Mouse (Mus musculus): ENCODE data around the gene Rab6a. TPM values are rescaled to one million over a fixed set of nuclear protein-coding genes. Genes with fewer than 3 reads are reported as not detected.

Rab6a gene
- total and polyA plus RNA-seq, 3 experiments = 18.8 to 97.7 (median 89.2) TPM

DNA sequence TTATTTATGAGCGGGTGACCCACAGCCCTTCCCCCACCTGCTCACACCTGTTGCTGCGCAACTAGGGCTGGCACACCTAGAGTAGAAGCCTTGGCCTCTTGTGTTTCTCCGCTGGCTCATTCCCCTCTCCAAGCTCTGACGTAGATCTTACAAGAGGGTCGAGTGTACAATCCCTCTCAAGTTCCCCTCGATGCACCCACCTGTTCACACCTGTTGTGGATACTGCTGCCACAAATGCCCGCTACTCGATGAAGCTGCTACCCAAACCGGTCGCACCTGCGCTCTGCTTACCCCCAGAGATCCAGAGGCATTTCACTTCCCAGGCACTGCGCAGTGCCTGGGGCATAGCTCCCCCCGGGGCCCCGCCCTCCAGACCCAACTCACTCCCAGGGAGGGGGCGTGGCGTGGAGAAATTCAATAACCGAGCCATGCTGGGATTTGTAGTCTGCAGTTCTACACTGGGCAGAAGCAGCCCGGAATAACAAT is 50.9 kb downstream of the Rab6a start:
- H3K36me3 ChIP-seq (replicated peaks) = no peaks in the 10 kb centered on the region
- peaks cover 7% of the 10 kb centered on the region for H3K4me1 ChIP-seq (ENCODE audit: insufficient read depth, low read depth, low read length)
- TF ChIP-seq GATA1 (IDR thresholded peaks at IDR 0.05; ENCODE audit: borderline replicate concordance, low read length) = no peak
- no peak for TF ChIP-seq POLR2AphosphoS5 (IDR thresholded peaks at IDR 0.05; ENCODE audit: insufficient replicate concordance, low read depth, low read length)
- TF ChIP-seq TAL1 (conservative IDR thresholded peaks at IDR 0.05; ENCODE audit: low read depth, low read length) = no peak
- TF ChIP-seq GATA2 (IDR thresholded peaks at IDR 0.05; ENCODE audit: borderline replicate concordance, low read depth, low read length) = no peak
- no peak for TF ChIP-seq CTCF (IDR thresholded peaks at IDR 0.05; ENCODE audit: low read depth, low read length)
- DNase-seq (ENCODE audit: low spot score) (no peak), ATAC-seq (ENCODE audit: extremely low read depth, insufficient number of reproducible peaks, low FRiP score, poor library complexity, severe bottlenecking) (no peak)
- H3K9me3 ChIP-seq (replicated peaks) = no peaks in the 10 kb centered on the region
- no peak overlapping the region for H3K4me3 ChIP-seq (ENCODE audit: low read depth, low read length)
- peaks cover 54% of the 10 kb centered on the region for H3K27me3 ChIP-seq (ENCODE audit: insufficient read depth, low read length)

DNA sequence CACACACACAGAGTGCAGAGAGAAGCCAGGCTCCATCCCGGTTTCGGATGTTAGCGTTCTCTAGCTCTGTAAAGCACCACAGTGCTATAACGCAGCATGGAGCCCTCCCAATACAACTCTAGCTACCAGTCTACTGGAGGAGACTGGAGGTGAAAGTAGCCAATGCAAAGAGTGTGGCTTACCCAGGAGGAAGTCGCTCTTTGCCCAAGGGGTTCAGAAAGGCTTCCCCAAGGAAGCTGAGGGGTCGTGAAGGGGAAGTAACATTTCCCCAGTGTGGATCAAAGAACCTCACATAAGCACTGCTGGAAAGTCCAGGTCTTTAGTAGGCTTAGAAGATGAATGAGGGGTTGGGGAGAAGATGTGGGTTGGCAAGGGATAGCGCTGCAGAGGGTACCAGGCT is 54.1 kb downstream of the Rab6a start:
- Histone ChIP-seq H3K9me3 (replicated peaks) (no peaks in the 10 kb centered on the region), H3K4me3 (ENCODE audit: low read depth, low read length) (no peak overlapping the region), H3K27me3 (ENCODE audit: insufficient read depth, low read length) (peaks cover 46% of the 10 kb centered on the region), H3K36me3 (replicated peaks) (no peaks in the 10 kb centered on the region), H3K4me1 (ENCODE audit: insufficient read depth, low read depth, low read length) (peaks cover 18% of the 10 kb centered on the region)
- DNase-seq (ENCODE audit: low spot score) = no peak
- no peak for ATAC-seq (ENCODE audit: extremely low read depth, insufficient number of reproducible peaks, low FRiP score, poor library complexity, severe bottlenecking)
- no peak for TF ChIP-seq GATA1 (IDR thresholded peaks at IDR 0.05; ENCODE audit: borderline replicate concordance, low read length)
- no peak for TF ChIP-seq CTCF (IDR thresholded peaks at IDR 0.05; ENCODE audit: low read depth, low read length)
- no peak for TF ChIP-seq TAL1 (conservative IDR thresholded peaks at IDR 0.05; ENCODE audit: low read depth, low read length)
- no peak for TF ChIP-seq POLR2AphosphoS5 (IDR thresholded peaks at IDR 0.05; ENCODE audit: insufficient replicate concordance, low read depth, low read length)
- no peak for TF ChIP-seq GATA2 (IDR thresholded peaks at IDR 0.05; ENCODE audit: borderline replicate concordance, low read depth, low read length)

DNA sequence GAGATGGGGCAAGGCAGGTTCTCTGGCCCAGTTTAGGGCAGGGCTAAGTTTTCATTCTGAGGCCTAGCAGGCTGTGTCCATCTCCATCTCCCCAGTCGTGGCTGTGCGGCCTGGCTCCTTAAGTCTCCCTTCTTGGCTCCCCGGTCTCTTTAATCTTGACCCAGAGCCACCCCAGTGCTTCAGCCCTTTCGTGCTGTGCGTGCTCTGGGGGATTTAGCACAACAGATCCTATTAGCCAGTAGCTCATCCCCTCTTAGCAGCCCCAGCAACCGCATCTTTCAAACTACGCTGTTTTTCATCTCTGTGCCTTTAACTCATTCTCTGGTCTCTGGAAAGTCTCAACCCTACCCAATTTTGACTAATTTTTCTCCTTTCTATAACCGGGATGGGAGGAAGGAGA is 55.0 kb downstream of the Rab6a start, which contains the start of gene Plekhb1:
Plekhb1 (minus strand) TSS at position 184 of the 400 bp plus-strand sequence.
- Histone ChIP-seq H3K4me3 (ENCODE audit: low read depth, low read length) (no peak within 1 kb of the TSS), H3K27me3 (ENCODE audit: insufficient read depth, low read length) (peaks cover 39% of the 10 kb centered on the region), H3K4me1 (ENCODE audit: insufficient read depth, low read depth, low read length) (peaks cover 18% of the 10 kb centered on the region), H3K9me3 (replicated peaks) (no peaks in the 10 kb centered on the region), H3K36me3 (replicated peaks) (no peaks in the 10 kb centered on the region)
- no peak for TF ChIP-seq CTCF (IDR thresholded peaks at IDR 0.05; ENCODE audit: low read depth, low read length)
- no peak for TF ChIP-seq GATA2 (IDR thresholded peaks at IDR 0.05; ENCODE audit: borderline replicate concordance, low read depth, low read length)
- no peak for TF ChIP-seq TAL1 (conservative IDR thresholded peaks at IDR 0.05; ENCODE audit: low read depth, low read length)
- no peak for TF ChIP-seq POLR2AphosphoS5 (IDR thresholded peaks at IDR 0.05; ENCODE audit: insufficient replicate concordance, low read depth, low read length)
- TF ChIP-seq GATA1 (IDR thresholded peaks at IDR 0.05; ENCODE audit: borderline replicate concordance, low read length) = no peak
- ATAC-seq (ENCODE audit: extremely low read depth, insufficient number of reproducible peaks, low FRiP score, poor library complexity, severe bottlenecking) (no peak), DNase-seq (ENCODE audit: low spot score) (no peak)

DNA sequence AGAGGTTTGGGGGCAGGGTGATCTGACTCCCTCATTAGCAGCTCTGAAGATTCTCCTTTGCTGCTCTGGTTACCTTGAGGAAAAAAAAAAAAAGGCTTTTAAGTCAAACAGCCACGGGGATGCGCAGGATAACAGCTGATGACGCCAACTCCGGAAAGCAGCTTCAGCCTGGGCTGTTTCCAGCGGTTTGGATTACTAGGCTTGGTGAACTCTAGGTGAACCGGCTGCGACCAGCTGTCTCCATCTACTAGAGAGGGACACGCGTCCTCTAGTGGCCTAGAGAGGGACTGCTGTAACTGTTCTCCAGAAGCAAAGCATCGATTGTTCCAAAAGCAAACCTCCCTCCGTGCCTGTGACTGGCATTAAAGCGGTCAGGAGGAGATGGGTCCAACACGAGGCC is 56.0 kb downstream of the Rab6a start:
- no peak for ATAC-seq (ENCODE audit: extremely low read depth, insufficient number of reproducible peaks, low FRiP score, poor library complexity, severe bottlenecking)
- DNase-seq (ENCODE audit: low spot score) = peak; percentile 72
- Histone ChIP-seq H3K27me3 (ENCODE audit: insufficient read depth, low read length) (peaks cover 33% of the 10 kb centered on the region), H3K36me3 (replicated peaks) (no peaks in the 10 kb centered on the region), H3K4me3 (ENCODE audit: low read depth, low read length) (no peak overlapping the region), H3K9me3 (replicated peaks) (no peaks in the 10 kb centered on the region), H3K4me1 (ENCODE audit: insufficient read depth, low read depth, low read length) (peaks cover 22% of the 10 kb centered on the region)
- no peak for TF ChIP-seq TAL1 (conservative IDR thresholded peaks at IDR 0.05; ENCODE audit: low read depth, low read length)
- TF ChIP-seq CTCF (IDR thresholded peaks at IDR 0.05; ENCODE audit: low read depth, low read length) = peak; percentile 97
- no peak for TF ChIP-seq GATA2 (IDR thresholded peaks at IDR 0.05; ENCODE audit: borderline replicate concordance, low read depth, low read length)
- no peak for TF ChIP-seq POLR2AphosphoS5 (IDR thresholded peaks at IDR 0.05; ENCODE audit: insufficient replicate concordance, low read depth, low read length)

DNA sequence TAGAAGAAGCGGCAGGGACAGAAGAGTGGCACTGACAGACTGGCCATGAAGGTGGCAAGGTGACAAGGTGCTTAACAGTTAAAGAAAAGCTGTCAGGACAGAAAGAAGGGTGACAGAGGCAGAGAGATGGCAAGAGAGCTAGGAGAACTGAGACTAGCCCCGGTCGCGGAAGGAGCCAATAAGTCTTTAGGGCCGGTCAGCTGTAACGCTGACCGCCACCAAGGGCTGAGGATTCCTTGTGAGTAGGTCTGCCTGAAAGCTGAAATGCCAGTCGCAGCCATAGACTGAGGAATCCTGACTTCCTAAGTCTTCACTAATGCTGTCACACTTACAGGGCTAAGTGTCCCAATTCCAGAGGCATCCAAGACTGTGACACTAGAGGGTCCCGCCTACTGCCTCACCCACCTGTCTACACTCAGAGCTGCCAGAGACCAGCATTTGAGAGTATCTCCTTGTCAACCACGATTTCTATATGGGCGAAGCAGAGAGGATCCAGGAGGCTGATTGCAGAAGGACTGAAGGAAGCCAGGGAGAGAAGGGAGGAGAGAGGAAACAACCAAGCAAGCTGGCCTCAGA is 56.6 kb downstream of the Rab6a start:
- H3K4me1 ChIP-seq (ENCODE audit: insufficient read depth, low read depth, low read length) = peaks cover 22% of the 10 kb centered on the region
- H3K9me3 ChIP-seq (replicated peaks) = no peaks in the 10 kb centered on the region
- no peaks in the 10 kb centered on the region for H3K36me3 ChIP-seq (replicated peaks)
- H3K4me3 ChIP-seq (ENCODE audit: low read depth, low read length) = no peak overlapping the region
- H3K27me3 ChIP-seq (ENCODE audit: insufficient read depth, low read length) = peaks cover 31% of the 10 kb centered on the region
- no peak for DNase-seq (ENCODE audit: low spot score)
- no peak for TF ChIP-seq GATA2 (IDR thresholded peaks at IDR 0.05; ENCODE audit: borderline replicate concordance, low read depth, low read length)
- TF ChIP-seq GATA1 (IDR thresholded peaks at IDR 0.05; ENCODE audit: borderline replicate concordance, low read length) = no peak
- TF ChIP-seq POLR2AphosphoS5 (IDR thresholded peaks at IDR 0.05; ENCODE audit: insufficient replicate concordance, low read depth, low read length) = no peak
- no peak for TF ChIP-seq CTCF (IDR thresholded peaks at IDR 0.05; ENCODE audit: low read depth, low read length)
- TF ChIP-seq TAL1 (conservative IDR thresholded peaks at IDR 0.05; ENCODE audit: low read depth, low read length) = no peak
- no peak for ATAC-seq (ENCODE audit: extremely low read depth, insufficient number of reproducible peaks, low FRiP score, poor library complexity, severe bottlenecking)

DNA sequence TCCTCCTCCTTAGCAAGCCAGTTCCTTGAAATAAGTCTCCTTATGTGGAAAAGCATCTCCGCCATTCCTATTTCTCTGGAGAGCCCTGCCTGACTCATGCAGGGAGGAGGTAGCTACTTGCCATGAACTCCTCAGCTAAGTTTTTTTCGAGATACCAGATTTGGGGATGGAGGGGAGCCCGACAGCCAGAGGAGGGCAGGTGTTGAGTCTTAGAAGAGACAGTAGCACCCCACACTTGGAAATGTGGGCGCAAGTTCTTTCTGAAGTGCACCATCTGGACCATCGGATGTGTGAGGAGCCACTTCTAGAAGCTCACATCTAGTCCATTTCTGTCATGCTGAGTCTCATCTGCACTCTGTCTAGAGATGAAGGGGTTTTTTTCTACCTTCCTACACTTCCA is 63.4 kb downstream of the Rab6a start:
- peaks cover 5% of the 10 kb centered on the region; the same call in 1 of the 2 replicates for H3K27me3 ChIP-seq (ENCODE audit: insufficient read depth, low read length)

More for the DNA sequence above, 63.4 kb downstream of the Rab6a start:
- ATAC-seq (ENCODE audit: extremely low read depth, insufficient number of reproducible peaks, low FRiP score, poor library complexity, severe bottlenecking) = no peak
- Histone ChIP-seq H3K4me3 (ENCODE audit: low read depth, low read length) (no peak overlapping the region), H3K4me1 (ENCODE audit: insufficient read depth, low read depth, low read length) (peaks cover 27% of the 10 kb centered on the region), H3K36me3 (replicated peaks) (peaks cover 5% of the 10 kb centered on the region), H3K9me3 (replicated peaks) (no peaks in the 10 kb centered on the region)
- no peak for DNase-seq (ENCODE audit: low spot score)
- TF ChIP-seq CTCF (IDR thresholded peaks at IDR 0.05; ENCODE audit: low read depth, low read length) (no peak), GATA1 (IDR thresholded peaks at IDR 0.05; ENCODE audit: borderline replicate concordance, low read length) (no peak), TAL1 (conservative IDR thresholded peaks at IDR 0.05; ENCODE audit: low read depth, low read length) (no peak), POLR2AphosphoS5 (IDR thresholded peaks at IDR 0.05; ENCODE audit: insufficient replicate concordance, low read depth, low read length) (no peak), GATA2 (IDR thresholded peaks at IDR 0.05; ENCODE audit: borderline replicate concordance, low read depth, low read length) (no peak)

Measured in G1E (cell line).